Mouse (Mus musculus) heart, embryonic 11.5 days (tissue): ENCODE measurements around the gene Kcnab2. TPM values are rescaled to one million over a fixed set of nuclear protein-coding genes. Genes with fewer than 3 reads are reported as not detected.

Source experiments
- ATAC-seq: fragments of 200-750 bp; cut with Nextera tagmentation; replicated peaks from 2 replicates; pipeline ENCODE4 v1.8.0; 2017; ENCODE audit warnings: moderate library complexity; ENCODE audit not compliant: insufficient number of reproducible peaks, low FRiP score, low TSS enrichment
- H3K27ac ChIP-seq: fragments of 300-500 bp; sonication (generic); 2 replicates; pipeline ENCODE4 v1.5.1; 2014; ENCODE audit warnings: mild to moderate bottlenecking, low read depth, low read length
- H3K27me3 ChIP-seq: fragments of 300-500 bp; sonication (generic); 2 replicates; pipeline ENCODE4 v1.6.1; 2014; ENCODE audit warnings: mild to moderate bottlenecking, low read length, mixed read lengths; ENCODE audit not compliant: control insufficient read depth, insufficient read depth
- H3K36me3 ChIP-seq: fragments of 300-500 bp; sonication (generic); 2 replicates; pipeline ENCODE4 v1.6.1; 2014; ENCODE audit warnings: mild to moderate bottlenecking, low read length, moderate library complexity, mixed read lengths; ENCODE audit not compliant: control insufficient read depth, insufficient read depth
- H3K4me1 ChIP-seq: fragments of 300-500 bp; sonication (generic); 2 replicates; pipeline ENCODE4 v1.6.1; 2014; ENCODE audit warnings: low read length; ENCODE audit not compliant: control insufficient read depth, insufficient read depth
- H3K4me2 ChIP-seq: fragments of 300-500 bp; sonication (generic); 2 replicates; pipeline ENCODE4 v1.6.1; 2014; ENCODE audit warnings: mild to moderate bottlenecking, moderate library complexity
- H3K4me3 ChIP-seq: fragments of 300-500 bp; sonication (generic); 2 replicates; pipeline ENCODE4 v1.5.1; 2014; ENCODE audit warnings: low read depth, low read length
- H3K9ac ChIP-seq: fragments of 300-500 bp; sonication (generic); 2 replicates; pipeline ENCODE4 v1.6.1; 2014; ENCODE audit warnings: mild to moderate bottlenecking, low read depth, low read length, moderate library complexity
- H3K9me3 ChIP-seq: fragments of 300-500 bp; sonication (generic); replicated peaks from 2 replicates; pipeline ENCODE4 v1.6.1; 2016; ENCODE audit warnings: low read length; ENCODE audit not compliant: control insufficient read depth
- WGBS: fragments of 180-500 bp; shearing (Covaris S2); extraction: QIAGEN DNeasy Blood & Tissue Kit; methylation state at CpG from one replicate; pipeline ENCODE4 v1.1.7; 2014; ENCODE audit not compliant: insufficient replicate concordance; 5-methylcytosine and 5-hydroxymethylcytosine counted together
- polyA plus RNA-seq: library from polyadenylated mRNA; unstranded; fragments of >200 nt; fragmentation: Nextera tagmentation; extraction: Ambion mirVana; gene quantifications from 2 replicates; pipeline ENCODE4 v1.2.1, GENCODE M21; 2014

The Kcnab2 gene
- polyA plus RNA-seq, 1 experiment from 2014 or later: 3.5 TPM

- Histone ChIP-seq H3K4me3 (no peak overlapping the region), H3K4me1 (no peaks in the 10 kb centered on the region), H3K27me3 (no peaks in the 10 kb centered on the region), H3K27ac (no peak overlapping the region), H3K36me3 (no peaks in the 10 kb centered on the region), H3K9me3 (no peaks in the 10 kb centered on the region), H3K4me2 (no peak overlapping the region), H3K9ac (no peak overlapping the region)
- WGBS: 77% methylated on average over 10 of the region's 10 CpGs
- no peak for ATAC-seq
Measured at GRCm38 (mm10) chr4:152488046-152488445, 10.4 kb upstream of the Kcnab2 start.

- WGBS: 48% methylated on average over 8 of the region's 8 CpGs
- peaks cover 18% of the 10 kb centered on the region for H3K27me3 ChIP-seq
- H3K9ac ChIP-seq: no peak overlapping the region
- no peak overlapping the region for H3K4me2 ChIP-seq
- no peak overlapping the region for H3K27ac ChIP-seq
- H3K36me3 ChIP-seq: no peaks in the 10 kb centered on the region
- no peak for ATAC-seq
- H3K4me3 ChIP-seq: no peak overlapping the region
- H3K9me3 ChIP-seq: no peaks in the 10 kb centered on the region
- H3K4me1 ChIP-seq: peaks cover 9% of the 10 kb centered on the region
Measured at GRCm38 (mm10) chr4:152480426-152480825, 2.8 kb upstream of the Kcnab2 start.

GRCm38 (mm10) chr4:152478224-152478567, 525 bp upstream of the Kcnab2 start:
- Histone ChIP-seq H3K27me3 (peaks cover 21% of the 10 kb centered on the region), H3K4me1 (peaks cover 9% of the 10 kb centered on the region), H3K4me2 (peak overlapping the region; percentile 79), H3K9me3 (no peaks in the 10 kb centered on the region), H3K27ac (no peak overlapping the region), H3K36me3 (no peaks in the 10 kb centered on the region), H3K4me3 (peak overlapping the region; percentile 68), H3K9ac (peak overlapping the region; percentile 87)
- WGBS: 1% methylated on average over 13 of the region's 13 CpGs
- peak; percentile 29; the same call in 1 of the 2 replicates for ATAC-seq

GRCm38 (mm10) chr4:152477106-152477465, 585 bp downstream of the Kcnab2 start:
- H3K9ac ChIP-seq: peak overlapping the region; percentile 48; the same call in 1 of the 2 replicates
- peak; percentile 6; the same call in 1 of the 2 replicates for ATAC-seq
- peaks cover 21% of the 10 kb centered on the region for H3K27me3 ChIP-seq
- H3K27ac ChIP-seq: no peak overlapping the region
- no peaks in the 10 kb centered on the region for H3K36me3 ChIP-seq
- peaks cover 9% of the 10 kb centered on the region for H3K4me1 ChIP-seq
- peak overlapping the region; percentile 68 for H3K4me3 ChIP-seq
- peak overlapping the region; percentile 79 for H3K4me2 ChIP-seq
- peaks cover 6% of the 10 kb centered on the region for H3K9me3 ChIP-seq
- WGBS: under 1% methylated on average over 18 of the region's 21 CpGs

GRCm38 (mm10) chr4:152476427-152477023, 1.1 kb downstream of the Kcnab2 start, which contains the start of gene Nphp4:
Gene Nphp4, plus strand, starts transcription at chr4:152476706.
- H3K9me3 ChIP-seq: peaks cover 9% of the 10 kb centered on the region
- peak within 1 kb of the TSS; percentile 79 for H3K4me2 ChIP-seq
- no peak for ATAC-seq
- H3K4me1 ChIP-seq: peaks cover 9% of the 10 kb centered on the region
- H3K36me3 ChIP-seq: no peaks in the 10 kb centered on the region
- peaks cover 21% of the 10 kb centered on the region for H3K27me3 ChIP-seq
- 5% methylated on average over 18 of the region's 18 CpGs for WGBS
- H3K27ac ChIP-seq: no peak within 1 kb of the TSS
- peak within 1 kb of the TSS; percentile 68 for H3K4me3 ChIP-seq
- H3K9ac ChIP-seq: peak within 1 kb of the TSS; percentile 87; the same call in 1 of the 2 replicates

- 81% methylated on average over 7 of the region's 7 CpGs for WGBS
- no peak for ATAC-seq
- Histone ChIP-seq H3K27ac (no peak overlapping the region), H3K36me3 (no peaks in the 10 kb centered on the region), H3K27me3 (peaks cover 21% of the 10 kb centered on the region), H3K9me3 (peaks cover 11% of the 10 kb centered on the region), H3K4me2 (no peak overlapping the region), H3K4me3 (no peak overlapping the region), H3K4me1 (peaks cover 9% of the 10 kb centered on the region), H3K9ac (no peak overlapping the region)
Measured at GRCm38 (mm10) chr4:152475941-152476340, 1.7 kb downstream of the Kcnab2 start.

- H3K4me3 ChIP-seq: no peak overlapping the region
- H3K9me3 ChIP-seq: peaks cover 11% of the 10 kb centered on the region
- H3K27ac ChIP-seq: no peak overlapping the region
- H3K4me2 ChIP-seq: no peak overlapping the region
- H3K36me3 ChIP-seq: no peaks in the 10 kb centered on the region
- no peak overlapping the region for H3K9ac ChIP-seq
- peaks cover 21% of the 10 kb centered on the region for H3K4me1 ChIP-seq
- no peak for ATAC-seq
- 78% methylated on average over 6 of the region's 6 CpGs for WGBS
- no peaks in the 10 kb centered on the region for H3K27me3 ChIP-seq
Measured at GRCm38 (mm10) chr4:152467951-152468350, 9.7 kb downstream of the Kcnab2 start.

GRCm38 (mm10) chr4:152466601-152467000, 11.1 kb downstream of the Kcnab2 start:
- no peak overlapping the region for H3K4me2 ChIP-seq
- no peaks in the 10 kb centered on the region for H3K36me3 ChIP-seq
- 83% methylated on average over 13 of the region's 13 CpGs for WGBS
- no peak overlapping the region for H3K9ac ChIP-seq
- ATAC-seq: no peak
- peaks cover 21% of the 10 kb centered on the region for H3K4me1 ChIP-seq
- no peak overlapping the region for H3K27ac ChIP-seq
- H3K27me3 ChIP-seq: no peaks in the 10 kb centered on the region
- H3K4me3 ChIP-seq: no peak overlapping the region
- peaks cover 3% of the 10 kb centered on the region for H3K9me3 ChIP-seq

- no peak overlapping the region for H3K4me3 ChIP-seq
Measured at GRCm38 (mm10) chr4:152465116-152465515, 12.6 kb downstream of the Kcnab2 start.

More at GRCm38 (mm10) chr4:152465116-152465515, 12.6 kb downstream of the Kcnab2 start:
- no peak for ATAC-seq
- WGBS: 33% methylated on average over 8 of the region's 8 CpGs
- Histone ChIP-seq H3K36me3 (no peaks in the 10 kb centered on the region), H3K9ac (no peak overlapping the region), H3K4me2 (no peak overlapping the region), H3K9me3 (no peaks in the 10 kb centered on the region), H3K4me1 (peaks cover 21% of the 10 kb centered on the region), H3K27me3 (no peaks in the 10 kb centered on the region), H3K27ac (no peak overlapping the region)
